29 mouse cellular contexts compared by ENCODE assay signal in the genomic region with DNA sequence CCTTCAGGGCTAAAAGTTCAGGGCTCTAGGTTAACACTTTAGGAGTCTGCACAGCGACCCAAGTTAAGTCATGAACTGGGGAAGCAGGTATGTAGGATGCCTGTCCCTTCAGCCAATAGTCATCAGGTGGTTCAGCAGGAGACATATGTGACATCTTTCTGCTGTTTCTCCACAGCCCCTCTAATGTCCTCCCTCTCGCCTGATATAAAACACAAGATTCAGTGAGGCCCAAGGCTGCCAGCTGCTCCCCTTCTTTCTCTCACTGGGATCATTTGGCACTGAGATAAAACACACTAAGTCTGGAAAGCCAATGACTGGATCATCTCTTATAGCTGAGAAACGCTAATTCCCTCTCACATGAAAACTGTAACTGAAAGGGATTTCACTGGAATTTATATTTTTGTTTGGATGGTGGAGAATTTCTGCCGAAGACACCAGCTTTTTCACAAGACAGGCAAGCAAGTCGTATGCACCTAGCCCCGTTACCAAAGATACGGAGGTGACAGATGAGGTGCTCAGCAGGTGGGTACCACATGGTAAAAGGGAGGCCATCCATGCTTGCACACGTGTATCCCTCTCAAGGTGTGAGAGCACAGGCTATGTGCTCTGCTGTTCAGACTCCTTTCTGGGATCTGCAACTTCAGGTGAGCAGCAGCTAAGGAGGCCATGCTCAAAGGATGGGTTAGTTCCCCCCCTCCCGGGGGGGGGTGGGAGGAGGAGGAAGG. TPM values are rescaled to one million over a fixed set of nuclear protein-coding genes. Genes with fewer than 3 reads are reported as not detected.
DNase-seq lines count a peak whose midpoint lies in the region; ATAC-seq and TF ChIP-seq lines count a peak whose summit lies in the region.
"Had no signal": no experiment of that assay in that cellular context is flagged by ENCODE, and none has a peak within 500 bp of the region (broad histone marks: within the 10 kb centered on the region; RNA-seq: fewer than 3 reads in every experiment).

No protein-coding gene starts in this region.

- no peaks in the 10 kb centered on the region for H3K27me3 ChIP-seq in hindbrain, postnatal 0 days (ENCODE audit: insufficient read depth, low read length)
- H3K27me3 ChIP-seq in hindbrain, embryonic 14.5 days (ENCODE audit: control insufficient read depth, insufficient read depth, low read length) = no peaks in the 10 kb centered on the region
- H3K27me3 ChIP-seq: embryonic facial prominence, embryonic 13.5 days; heart, embryonic 12.5 days; hindbrain, embryonic 15.5 days; limb, embryonic 12.5 days; midbrain, embryonic 13.5 days; neural tube, embryonic 15.5 days; Patski; stomach, embryonic 15.5 days had no signal

- DNase-seq in hindbrain, postnatal 0 days (ENCODE audit: low spot score) = peak; percentile 33
- no peak for DNase-seq in hindbrain, embryonic 14.5 days (ENCODE audit: low spot score)
- DNase-seq in brain, adult 2 months (ENCODE audit: low read depth, low spot score) = peak; percentile 57
- DNase-seq in cerebellum, adult 8-10 months = peak; percentile 35
- DNase-seq in cerebellum, postnatal 25 days = peak; percentile 58 to 67
- DNase-seq in gastrocnemius, postnatal 10 days = no peak
- DNase-seq in urinary bladder, postnatal 36 days (ENCODE audit: low spot score in 2 of 2) = no peak
- DNase-seq: adrenal gland, postnatal 10 days; gastrocnemius, adult 2 months; heart, adult 2 months; kidney, adult 2 months; kidney, postnatal 36 days; lung, postnatal 36 days; retina, postnatal 1 day; right cerebral cortex, postnatal 14 days had no signal

- no peak overlapping the region for H3K9ac ChIP-seq in hindbrain, postnatal 0 days (replicated peaks; ENCODE audit: low read length)
- H3K9ac ChIP-seq in hindbrain, embryonic 14.5 days = no peak overlapping the region
- H3K9ac ChIP-seq: embryonic facial prominence, embryonic 13.5 days; heart, embryonic 12.5 days; hindbrain, embryonic 15.5 days; limb, embryonic 12.5 days; midbrain, embryonic 13.5 days; neural tube, embryonic 15.5 days; stomach, embryonic 15.5 days had no signal

- H3K27ac ChIP-seq in hindbrain, postnatal 0 days = peak overlapping the region; percentile 28; the same call in 1 of the 2 replicates
- no peak overlapping the region for H3K27ac ChIP-seq in hindbrain, embryonic 14.5 days
- H3K27ac ChIP-seq: embryonic facial prominence, embryonic 13.5 days; gastrocnemius, adult 2 months; heart, adult 2 months; hindbrain, embryonic 15.5 days; limb, embryonic 12.5 days; midbrain, embryonic 13.5 days; neural tube, embryonic 15.5 days; stomach, embryonic 15.5 days had no signal

- no peak for TF ChIP-seq CTCF in hindbrain, postnatal 0 days (IDR thresholded peaks at IDR 0.05; ENCODE audit: low read depth)

- no peaks in the 10 kb centered on the region for H3K36me3 ChIP-seq in hindbrain, postnatal 0 days (ENCODE audit: insufficient read depth, low read length)
- H3K36me3 ChIP-seq in hindbrain, embryonic 14.5 days (replicated peaks; ENCODE audit: control insufficient read depth, insufficient read depth) = no peaks in the 10 kb centered on the region
- H3K36me3 ChIP-seq: embryonic facial prominence, embryonic 13.5 days; G1E; heart, embryonic 12.5 days; hindbrain, embryonic 15.5 days; limb, embryonic 12.5 days; midbrain, embryonic 13.5 days; neural tube, embryonic 15.5 days; stomach, embryonic 15.5 days had no signal

- H3K9me3 ChIP-seq in hindbrain, postnatal 0 days (ENCODE audit: low read length) = no peaks in the 10 kb centered on the region
- no peaks in the 10 kb centered on the region for H3K9me3 ChIP-seq in hindbrain, embryonic 14.5 days (ENCODE audit: control insufficient read depth, low read length)
- H3K9me3 ChIP-seq: embryonic facial prominence, embryonic 13.5 days; G1E; hindbrain, embryonic 15.5 days; limb, embryonic 12.5 days; midbrain, embryonic 13.5 days; neural tube, embryonic 15.5 days; stomach, embryonic 15.5 days had no signal

- 68% methylated on average over 9 of the region's 9 CpGs for WGBS in hindbrain, postnatal 0 days
- WGBS in hindbrain, embryonic 14.5 days = 76% methylated on average over 9 of the region's 9 CpGs

- H3K4me3 ChIP-seq in hindbrain, postnatal 0 days (ENCODE audit: low read length) = no peak overlapping the region
- H3K4me3 ChIP-seq in hindbrain, embryonic 14.5 days (replicated peaks; ENCODE audit: low read length) = no peak overlapping the region
- H3K4me3 ChIP-seq: embryonic facial prominence, embryonic 13.5 days; gastrocnemius, adult 2 months; heart, adult 2 months; heart, embryonic 12.5 days; hindbrain, embryonic 15.5 days; limb, embryonic 12.5 days; midbrain, embryonic 13.5 days; neural tube, embryonic 15.5 days; stomach, embryonic 15.5 days had no signal

- no peak; the same call in 1 of the 2 replicates for ATAC-seq in hindbrain, postnatal 0 days
- no peak for ATAC-seq in hindbrain, embryonic 14.5 days (ENCODE audit: low FRiP score)
- ATAC-seq: forebrain, embryonic 16.5 days; midbrain, embryonic 13.5 days; Patski had no signal

- H3K4me1 ChIP-seq in hindbrain, postnatal 0 days (ENCODE audit: insufficient read depth, low read length) = no peaks in the 10 kb centered on the region
- no peaks in the 10 kb centered on the region for H3K4me1 ChIP-seq in hindbrain, embryonic 14.5 days (replicated peaks; ENCODE audit: control insufficient read depth, insufficient read depth, low read length)
- H3K4me1 ChIP-seq: embryonic facial prominence, embryonic 13.5 days; heart, embryonic 12.5 days; hindbrain, embryonic 15.5 days; limb, embryonic 12.5 days; midbrain, embryonic 13.5 days; neural tube, embryonic 15.5 days; stomach, embryonic 15.5 days had no signal

- H3K4me2 ChIP-seq in hindbrain, postnatal 0 days (ENCODE audit: low read depth, low read length) = no peak overlapping the region
- no peak overlapping the region for H3K4me2 ChIP-seq in hindbrain, embryonic 14.5 days (replicated peaks)
- H3K4me2 ChIP-seq: embryonic facial prominence, embryonic 13.5 days; heart, embryonic 12.5 days; hindbrain, embryonic 15.5 days; limb, embryonic 12.5 days; liver, embryonic 11.5 days; midbrain, embryonic 13.5 days; neural tube, embryonic 15.5 days; stomach, embryonic 15.5 days had no signal

RNA-seq across cellular contexts. Expression of gene Gkap1, which starts 27.1 kb away (rescaled TPM):
- 10.0 and 18.6 TPM in 2 replicates for total RNA-seq in hindbrain, postnatal 0 days (2014; rRNA removed)
- 39.5 and 41.1 TPM in 2 replicates for polyA plus RNA-seq in hindbrain, postnatal 0 days (2015; fragmentation: Nextera tagmentation; extraction: Ambion mirVana)
- 25.6 and 29.9 TPM in 2 replicates for polyA plus RNA-seq in hindbrain, embryonic 14.5 days (2014; fragmentation: Nextera tagmentation; extraction: Ambion mirVana)
- total RNA-seq in gastrocnemius, postnatal 10 days (2021) = 10 to 100 TPM; 24.9 to 26.7 TPM

RNA-seq across cellular contexts. Expression of gene Kif27, which starts 56.3 kb away (rescaled TPM):
- 1.0 and 1.2 TPM in 2 replicates for total RNA-seq in hindbrain, postnatal 0 days (2014; rRNA removed)
- polyA plus RNA-seq in hindbrain, postnatal 0 days (2015; fragmentation: Nextera tagmentation; extraction: Ambion mirVana) = 1.6 and 1.7 TPM in 2 replicates
- 2.7 and 3.1 TPM in 2 replicates for polyA plus RNA-seq in hindbrain, embryonic 14.5 days (2014; fragmentation: Nextera tagmentation; extraction: Ambion mirVana)
- total RNA-seq in gastrocnemius, postnatal 10 days (2021) = under 1 TPM; 0.33 to 0.34 TPM
- total RNA-seq: common myeloid progenitor, adult 5-6 weeks; hematopoietic stem cell, adult 5-6 weeks; megakaryocyte, adult 5-6 weeks had no signal
- polyA plus RNA-seq: G1E had no signal

Comparison
In these comparisons a context has a peak if more than half of its experiments do, and no peak if none do; other contexts are left out.
1. DNase-seq: peak in hindbrain, postnatal 0 days (single experiment), brain, adult 2 months (single experiment), cerebellum, adult 8-10 months (single experiment) and cerebellum, postnatal 25 days (2 of 2); none in hindbrain, embryonic 14.5 days (single experiment), gastrocnemius, postnatal 10 days (single experiment) and urinary bladder, postnatal 36 days (0 of 2).